Mouse (Mus musculus): ENCODE measurements around the gene Sp8.

DNA sequence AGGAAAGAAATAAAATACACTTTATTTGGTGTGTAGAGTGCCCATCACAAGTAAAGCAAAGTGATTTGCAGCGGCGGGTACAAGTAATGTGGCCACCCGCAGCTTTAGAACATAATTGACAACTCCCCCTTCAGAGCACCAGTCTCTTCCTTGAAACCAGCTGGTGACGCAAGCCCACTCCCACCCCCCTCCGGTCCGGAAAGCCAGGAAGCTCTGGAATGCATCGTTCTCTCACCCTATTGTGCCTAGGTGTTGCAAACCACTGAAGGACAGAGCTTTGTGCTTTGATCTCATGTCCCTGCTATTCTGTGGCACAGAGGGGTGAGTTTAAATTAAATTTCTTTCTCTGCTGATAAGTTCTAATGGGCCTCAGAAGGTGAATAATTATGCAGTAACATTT, 10.0 kb downstream of the Sp8 start:
- no peak for TF ChIP-seq CTCF (IDR thresholded peaks at IDR 0.05; ENCODE audit: low read depth)
- TF ChIP-seq EP300 (IDR thresholded peaks at IDR 0.05; ENCODE audit: low read depth) = no peak

Measured in heart, postnatal 0 days (tissue).